Mouse (Mus musculus): ENCODE measurements around the gene Dnph1.

- peak; percentile 87; the same call in 1 of the 2 replicates for TF ChIP-seq CTCF (IDR thresholded peaks at IDR 0.05; ENCODE audit: control insufficient read depth, insufficient read depth, insufficient replicate concordance, low read depth, low read length)
- no peak for TF ChIP-seq POLR2A (IDR thresholded peaks at IDR 0.05; ENCODE audit: control insufficient read depth, low read depth, low read length)
These were observed 29.2 kb downstream of the Dnph1 start for GRCm38 (mm10) chr17:46525579-46526307.

Data from testis, adult 2 months (tissue).